Mouse (Mus musculus) midbrain, embryonic 14.5 days (tissue): ENCODE data around the gene Plcxd2. TPM values are rescaled to one million over a fixed set of nuclear protein-coding genes. Genes with fewer than 3 reads are reported as not detected.
A peak's percentile ranks its signal among the peaks of the same experiment; 100 is the strongest.

ENCODE experiments used
- ATAC-seq: fragments of 200-750 bp; cut with Nextera tagmentation; 2 replicates; pipeline ENCODE4 v1.8.0; 2017; ENCODE audit warnings: moderate number of reproducible peaks, moderate library complexity; ENCODE audit not compliant: low FRiP score, low TSS enrichment
- DNase-seq: peaks from one replicate; pipeline ENCODE4 v3.0.0-alpha.2; 2015
- H3K27ac ChIP-seq: fragments of 300-500 bp; sonication (generic); replicated peaks from 2 replicates; pipeline ENCODE4 v1.5.1; 2014; ENCODE audit warnings: mild to moderate bottlenecking, low read depth, low read length, moderate library complexity
- H3K27me3 ChIP-seq: fragments of 300-500 bp; sonication (generic); 2 replicates; pipeline ENCODE4 v1.6.1; 2014; ENCODE audit warnings: low read length, control low read depth, mixed read lengths; ENCODE audit not compliant: control insufficient read depth, insufficient read depth
- H3K36me3 ChIP-seq: fragments of 300-500 bp; sonication (generic); 2 replicates; pipeline ENCODE4 v1.6.1; 2014; ENCODE audit warnings: low read length, control low read depth; ENCODE audit not compliant: control insufficient read depth, insufficient read depth
- H3K4me1 ChIP-seq: fragments of 300-500 bp; sonication (generic); 2 replicates; pipeline ENCODE4 v1.6.1; 2014; ENCODE audit warnings: mild to moderate bottlenecking, antibody characterized with exemption, low read length, control low read depth; ENCODE audit not compliant: control insufficient read depth, insufficient read depth
- H3K4me2 ChIP-seq: fragments of 300-500 bp; sonication (generic); 2 replicates; pipeline ENCODE4 v1.6.1; 2014; ENCODE audit warnings: mild to moderate bottlenecking, low read length, moderate library complexity
- H3K4me3 ChIP-seq: fragments of 300-500 bp; sonication (generic); replicated peaks from 2 replicates; pipeline ENCODE4 v1.5.1; 2014; ENCODE audit warnings: low read depth, low read length
- H3K9ac ChIP-seq: fragments of 300-500 bp; sonication (generic); replicated peaks from 2 replicates; pipeline ENCODE4 v1.6.1; 2014; ENCODE audit warnings: mild to moderate bottlenecking, low read length, moderate library complexity
- H3K9me3 ChIP-seq: fragments of 300-500 bp; sonication (generic); 2 replicates; pipeline ENCODE4 v1.6.1; 2016; ENCODE audit warnings: low read length, control low read depth, mixed read lengths; ENCODE audit not compliant: control insufficient read depth
- WGBS: fragments of 180-500 bp; shearing (Covaris S2); extraction: QIAGEN DNeasy Blood & Tissue Kit; methylation state at CpG from one replicate; pipeline ENCODE4 v1.1.7; 2014; 5-methylcytosine and 5-hydroxymethylcytosine counted together
- polyA plus RNA-seq: library from polyadenylated mRNA; unstranded; fragments of >200 nt; fragmentation: Nextera tagmentation; extraction: Ambion mirVana; gene quantifications from 2 replicates; pipeline ENCODE4 v1.2.1, GENCODE M21; 2014

Plcxd2 gene
- 8.7 and 8.8 TPM in 2 replicates for polyA plus RNA-seq

- H3K36me3 ChIP-seq = no peaks in the 10 kb centered on the region
- H3K4me3 ChIP-seq = peak within 1 kb of the TSS; percentile 65
- H3K9ac ChIP-seq = peak within 1 kb of the TSS; percentile 73
- peak within 1 kb of the TSS; percentile 88 for H3K4me2 ChIP-seq
- H3K4me1 ChIP-seq = peaks cover 8% of the 10 kb centered on the region; the same call in 1 of the 2 replicates
- no peaks in the 10 kb centered on the region for H3K27me3 ChIP-seq
- under 1% methylated on average over 39 of the region's 39 CpGs for WGBS
- peak; percentile 99 for ATAC-seq
- H3K27ac ChIP-seq = peak within 1 kb of the TSS; percentile 74
- peak; percentile 97 for DNase-seq
- no peaks in the 10 kb centered on the region for H3K9me3 ChIP-seq
Observed at GRCm38 (mm10) chr16:46010153-46010905, at the start of gene Plcxd2. Gene Plcxd2, minus strand, starts transcription at chr16:46010218.

DNA sequence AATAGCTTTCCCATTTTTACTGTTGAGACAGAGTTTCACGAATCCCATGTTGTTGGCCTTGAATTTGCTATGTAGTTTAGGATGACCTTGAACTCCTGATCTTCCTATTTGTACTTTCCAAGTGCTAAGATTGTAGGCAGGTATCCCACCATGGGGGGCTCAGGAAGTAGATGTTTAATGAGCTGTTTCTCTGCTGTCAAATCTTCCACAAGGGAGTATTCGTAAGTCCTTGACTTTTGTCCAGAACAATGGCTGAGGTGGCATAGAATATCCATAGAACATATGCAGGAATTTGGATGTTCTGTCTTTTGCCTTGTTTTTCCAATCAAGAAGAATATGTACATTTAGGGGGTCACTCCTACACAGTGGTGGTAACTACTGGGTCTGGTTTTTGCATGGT lies 36.9 kb upstream of the Plcxd2 start:
- Histone ChIP-seq H3K9me3 (no peaks in the 10 kb centered on the region), H3K4me1 (no peaks in the 10 kb centered on the region), H3K27ac (no peak overlapping the region), H3K4me2 (no peak overlapping the region), H3K27me3 (no peaks in the 10 kb centered on the region), H3K36me3 (no peaks in the 10 kb centered on the region), H3K9ac (no peak overlapping the region), H3K4me3 (no peak overlapping the region)
- 92% methylated on average over 2 of the region's 2 CpGs for WGBS
- no peak for DNase-seq
- no peak for ATAC-seq

- Histone ChIP-seq H3K4me3 (no peak overlapping the region), H3K27me3 (no peaks in the 10 kb centered on the region), H3K4me1 (no peaks in the 10 kb centered on the region), H3K36me3 (no peaks in the 10 kb centered on the region), H3K9ac (no peak overlapping the region), H3K9me3 (no peaks in the 10 kb centered on the region), H3K27ac (no peak overlapping the region), H3K4me2 (no peak overlapping the region)
- ATAC-seq (no peak), DNase-seq (peak; percentile 27)
- 61% methylated on average over 2 of the region's 2 CpGs for WGBS
Observed at GRCm38 (mm10) chr16:46036261-46036660, 26.2 kb upstream of the Plcxd2 start.

- no peak overlapping the region for H3K9ac ChIP-seq
- H3K27me3 ChIP-seq = no peaks in the 10 kb centered on the region
- no peaks in the 10 kb centered on the region for H3K36me3 ChIP-seq
- no peaks in the 10 kb centered on the region for H3K4me1 ChIP-seq
- DNase-seq (no peak), ATAC-seq (no peak)
- 84% methylated on average over 9 of the region's 9 CpGs for WGBS
- H3K4me2 ChIP-seq = no peak overlapping the region
- H3K4me3 ChIP-seq = no peak overlapping the region
- no peak overlapping the region for H3K27ac ChIP-seq
- H3K9me3 ChIP-seq = no peaks in the 10 kb centered on the region
Observed at GRCm38 (mm10) chr16:46033896-46034295, 23.9 kb upstream of the Plcxd2 start.

DNA sequence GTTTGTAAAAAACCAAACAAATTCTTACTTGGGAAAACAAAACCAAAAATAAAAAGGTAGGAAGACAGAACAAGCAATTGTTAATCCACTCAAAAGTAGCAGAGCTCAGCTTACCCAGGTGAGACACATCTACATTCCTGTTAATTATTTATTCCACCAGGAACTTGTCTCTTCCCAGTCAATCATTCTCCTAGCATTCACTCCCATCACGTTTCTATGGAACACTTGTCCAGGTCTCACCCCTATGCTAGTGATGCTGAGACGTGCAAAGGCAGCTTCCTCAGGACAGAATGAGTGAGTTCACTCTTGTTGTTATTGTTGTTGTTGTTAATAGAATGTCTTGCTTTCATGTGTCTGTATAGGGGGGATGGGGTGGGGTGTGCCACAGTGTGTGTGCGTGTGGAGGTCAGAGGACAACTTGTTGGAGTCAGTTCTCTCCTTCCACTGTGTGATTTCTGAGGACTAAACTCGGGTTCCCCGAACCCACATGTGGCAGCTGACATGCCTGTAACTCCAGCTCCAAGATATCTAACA lies 13.0 kb upstream of the Plcxd2 start:
- Histone ChIP-seq H3K36me3 (no peaks in the 10 kb centered on the region), H3K4me2 (no peak overlapping the region), H3K4me1 (no peaks in the 10 kb centered on the region), H3K27me3 (no peaks in the 10 kb centered on the region), H3K27ac (no peak overlapping the region), H3K9ac (no peak overlapping the region), H3K9me3 (no peaks in the 10 kb centered on the region), H3K4me3 (no peak overlapping the region)
- WGBS = 78% methylated on average over 5 of the region's 5 CpGs
- DNase-seq (no peak), ATAC-seq (no peak)

DNA sequence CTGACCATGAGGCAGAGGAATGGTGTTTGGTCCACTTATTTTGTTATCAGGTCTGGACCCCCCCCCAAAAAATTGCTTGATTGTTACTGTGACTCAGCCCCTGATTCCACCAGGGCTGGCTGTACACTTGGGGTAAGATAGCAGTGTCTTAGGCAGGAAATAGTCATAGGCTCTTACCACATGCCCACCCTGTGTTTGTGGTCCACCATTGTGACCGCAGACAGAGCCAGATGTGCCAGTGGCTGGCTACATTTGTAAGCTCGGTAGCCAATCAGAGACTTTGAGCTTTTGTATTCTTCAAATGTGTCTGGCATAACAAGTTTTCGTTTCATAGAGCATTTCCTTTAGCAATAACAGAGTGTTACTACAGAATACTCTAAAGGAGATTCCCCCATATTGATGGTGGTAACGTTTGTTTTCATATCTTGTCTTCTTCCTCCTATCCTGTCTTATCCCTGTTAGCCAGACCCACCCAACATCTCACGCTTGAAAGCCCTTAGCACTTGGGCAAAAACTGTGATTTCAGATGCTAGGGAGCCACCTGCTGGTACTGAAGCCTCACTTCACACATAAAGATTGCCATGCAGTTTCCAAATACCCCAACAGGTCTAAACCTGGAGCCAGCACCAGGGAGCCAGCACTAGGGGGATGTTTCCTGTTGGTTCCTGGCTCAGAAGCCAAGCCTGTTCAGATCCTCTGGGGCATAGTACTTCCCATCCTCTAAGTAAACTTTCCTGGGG lies 12.3 kb upstream of the Plcxd2 start:
- Histone ChIP-seq H3K4me1 (no peaks in the 10 kb centered on the region), H3K36me3 (no peaks in the 10 kb centered on the region), H3K4me2 (no peak overlapping the region), H3K4me3 (no peak overlapping the region), H3K27me3 (no peaks in the 10 kb centered on the region), H3K27ac (no peak overlapping the region), H3K9me3 (no peaks in the 10 kb centered on the region), H3K9ac (no peak overlapping the region)
- peak; percentile 78; the same call in 1 of the 2 replicates for ATAC-seq
- peak; percentile 90 for DNase-seq
- 46% methylated on average over 5 of the region's 5 CpGs for WGBS

- no peaks in the 10 kb centered on the region for H3K9me3 ChIP-seq
- no peaks in the 10 kb centered on the region for H3K36me3 ChIP-seq
- H3K4me3 ChIP-seq = no peak overlapping the region
- no peaks in the 10 kb centered on the region for H3K27me3 ChIP-seq
- no peak overlapping the region for H3K9ac ChIP-seq
- no peak for ATAC-seq
- no peak overlapping the region for H3K27ac ChIP-seq
- no peaks in the 10 kb centered on the region for H3K4me1 ChIP-seq
- H3K4me2 ChIP-seq = no peak overlapping the region
- no peak for DNase-seq
- WGBS = 90% methylated on average over 2 of the region's 2 CpGs
Observed at GRCm38 (mm10) chr16:46021302-46021701, 11.3 kb upstream of the Plcxd2 start.

- DNase-seq = no peak
- Histone ChIP-seq H3K9ac (no peak overlapping the region), H3K9me3 (no peaks in the 10 kb centered on the region), H3K27me3 (no peaks in the 10 kb centered on the region), H3K4me2 (no peak overlapping the region), H3K27ac (no peak overlapping the region), H3K4me3 (no peak overlapping the region), H3K36me3 (no peaks in the 10 kb centered on the region), H3K4me1 (no peaks in the 10 kb centered on the region)
- no peak for ATAC-seq
- 91% methylated on average over 2 of the region's 2 CpGs for WGBS
Observed at GRCm38 (mm10) chr16:46020396-46020795, 10.4 kb upstream of the Plcxd2 start.
